Mouse (Mus musculus) myocyte (in vitro differentiated cells): ENCODE data around the gene Dlgap4.

Source experiments
- CEBPB ChIP-seq: IDR thresholded peaks from 2 replicates; pipeline ENCODE4 v1.6.1; 2011; ENCODE audit warnings: mild to moderate bottlenecking, moderate library complexity; ENCODE audit not compliant: poor library complexity, insufficient read depth, severe bottlenecking
- E2F4 ChIP-seq: IDR thresholded peaks from one replicate; pipeline ENCODE4 v1.6.1; 2011; ENCODE audit warnings: mild to moderate bottlenecking, control low read depth, moderate library complexity; ENCODE audit not compliant: insufficient read depth
- MAX ChIP-seq: IDR thresholded peaks from one replicate; pipeline ENCODE4 v1.6.1; 2011; ENCODE audit warnings: low read depth, mild to moderate bottlenecking, control low read depth
- MYOD1 ChIP-seq, 3 experiments: IDR thresholded peaks; one replicate each; pipeline ENCODE4 v1.6.1; 2011; ENCODE audit warnings: control low read depth in 2 of 3, low read depth in 2 of 3, mild to moderate bottlenecking in 2 of 3, moderate library complexity in 1 of 3; ENCODE audit not compliant: insufficient read length in 2 of 3, control insufficient read depth in 1 of 3
- MYOG ChIP-seq, 3 experiments: IDR thresholded peaks; one replicate each; pipeline ENCODE4 v1.6.1; 2011; ENCODE audit warnings: control low read depth in 2 of 3, low read depth in 2 of 3, mild to moderate bottlenecking in 2 of 3; ENCODE audit not compliant: insufficient read length in 2 of 3, control insufficient read depth in 1 of 3, insufficient read depth in 1 of 3
- POLR2A ChIP-seq: IDR thresholded peaks from one replicate; pipeline ENCODE4 v1.6.1; 2011; ENCODE audit warnings: low read depth, mild to moderate bottlenecking, control low read depth, moderate library complexity; ENCODE audit not compliant: insufficient read length
- POLR2AphosphoS2 ChIP-seq: IDR thresholded peaks from one replicate; pipeline ENCODE4 v1.6.1; 2011; ENCODE audit warnings: low read depth, control low read depth; ENCODE audit not compliant: insufficient read length
- REST ChIP-seq: IDR thresholded peaks from one replicate; pipeline ENCODE4 v1.6.1; 2011; ENCODE audit warnings: mild to moderate bottlenecking, control low read depth, moderate library complexity; ENCODE audit not compliant: insufficient read depth, insufficient read length
- SRF ChIP-seq: IDR thresholded peaks from one replicate; pipeline ENCODE4 v1.6.1; 2011; ENCODE audit warnings: low read depth; ENCODE audit not compliant: control insufficient read depth, insufficient read length
- TCF12 ChIP-seq: IDR thresholded peaks from one replicate; pipeline ENCODE4 v1.6.1; 2011; ENCODE audit warnings: mild to moderate bottlenecking, control low read depth; ENCODE audit not compliant: poor library complexity, insufficient read depth, severe bottlenecking
- TCF3 ChIP-seq: IDR thresholded peaks from one replicate; pipeline ENCODE4 v1.6.1; 2011; ENCODE audit warnings: low read depth, control low read depth; ENCODE audit not compliant: insufficient read length
- USF1 ChIP-seq: IDR thresholded peaks from one replicate; pipeline ENCODE4 v1.6.1; 2011; ENCODE audit warnings: low read depth, mild to moderate bottlenecking, control low read depth, moderate library complexity

DNA sequence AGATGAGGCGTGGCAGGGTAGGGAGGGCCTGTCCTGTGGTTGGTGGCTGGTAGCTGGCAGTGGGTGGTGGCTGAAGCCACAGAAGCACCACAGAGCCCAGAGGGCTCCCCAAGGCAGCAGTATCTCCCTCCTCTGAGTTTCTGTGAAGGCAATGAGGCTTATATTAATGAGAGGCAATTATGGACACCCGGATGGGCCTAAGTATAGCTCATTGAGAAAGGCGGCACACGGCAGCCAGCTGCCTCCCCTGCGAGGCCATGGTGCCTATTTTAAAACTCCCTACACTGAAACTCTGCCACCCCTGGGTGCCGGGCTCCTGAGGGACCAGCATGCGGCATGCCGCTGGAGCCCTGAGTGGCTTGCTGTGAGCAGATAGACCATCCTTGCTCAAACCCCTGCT lies 83.8 kb downstream of the Dlgap4 start:
- TF ChIP-seq E2F4 = no peak
- TF ChIP-seq POLR2A = no peak
- no peak for TF ChIP-seq TCF12
- no peak for TF ChIP-seq MYOD1 (IDR thresholded peaks at IDR 0.05; ENCODE audit: control insufficient read depth in 1 of 3, insufficient read length in 2 of 3, low read depth in 2 of 3)
- no peak for TF ChIP-seq SRF
- TF ChIP-seq MAX = no peak
- no peak for TF ChIP-seq MYOG (IDR thresholded peaks at IDR 0.05; ENCODE audit: control insufficient read depth in 1 of 3, insufficient read depth in 1 of 3, insufficient read length in 2 of 3, low read depth in 2 of 3)
- no peak for TF ChIP-seq TCF3
- no peak for TF ChIP-seq USF1
- TF ChIP-seq CEBPB = no peak
- no peak for TF ChIP-seq POLR2AphosphoS2
- no peak for TF ChIP-seq REST
